Mouse (Mus musculus): Measurements from ENCODE around the gene Wars. TPM values are rescaled to one million over a fixed set of nuclear protein-coding genes. Genes with fewer than 3 reads are reported as not detected.

Gene Wars
- total RNA-seq, 2 experiments from 2014 or later, result 48.8 to 74.4 TPM

DNA sequence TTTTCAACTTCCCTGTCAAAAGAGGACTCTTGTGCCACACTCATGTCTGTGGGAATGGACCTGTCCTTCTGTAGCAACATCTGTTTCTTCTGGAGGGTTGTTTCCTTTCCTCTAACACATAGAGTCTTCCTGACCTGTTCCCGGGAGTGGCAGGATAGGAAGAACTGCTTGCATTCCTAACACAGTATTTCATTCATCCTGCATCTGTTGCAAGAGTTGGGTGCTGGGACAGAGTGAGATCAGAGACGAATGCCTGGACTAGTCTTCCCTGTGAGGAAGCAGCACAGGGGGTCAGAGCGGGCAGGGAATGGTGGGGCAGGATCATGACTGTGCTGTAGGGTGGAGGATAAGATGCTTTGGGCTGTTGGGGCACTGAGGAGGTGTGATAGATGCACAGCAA, 20.2 kb upstream of the Wars start:
- no peak for ATAC-seq (replicated peaks; ENCODE audit: low FRiP score, low TSS enrichment, poor library complexity, severe bottlenecking)

DNA sequence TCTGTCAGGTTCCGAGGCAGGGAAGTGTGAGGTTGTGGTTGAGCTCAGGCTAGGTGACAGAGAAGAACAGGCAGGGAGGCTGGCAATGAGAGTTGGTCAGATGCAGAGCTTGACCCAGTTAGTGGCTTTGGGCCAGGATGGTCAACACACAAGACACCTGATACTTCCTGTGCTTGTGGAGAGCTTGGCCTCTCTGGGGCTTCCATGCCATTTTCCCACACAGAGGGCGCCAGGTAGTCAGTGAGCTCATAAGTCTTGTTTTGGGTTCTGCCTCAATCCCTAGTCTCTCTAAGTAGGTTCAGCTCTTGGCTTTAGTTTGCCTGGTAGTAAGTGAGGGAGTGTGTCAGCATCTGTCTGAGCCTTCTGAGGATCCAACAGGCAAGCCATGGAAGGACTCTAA, 18.5 kb upstream of the Wars start:
- no peak for ATAC-seq (replicated peaks; ENCODE audit: low FRiP score, low TSS enrichment, poor library complexity, severe bottlenecking)

DNA sequence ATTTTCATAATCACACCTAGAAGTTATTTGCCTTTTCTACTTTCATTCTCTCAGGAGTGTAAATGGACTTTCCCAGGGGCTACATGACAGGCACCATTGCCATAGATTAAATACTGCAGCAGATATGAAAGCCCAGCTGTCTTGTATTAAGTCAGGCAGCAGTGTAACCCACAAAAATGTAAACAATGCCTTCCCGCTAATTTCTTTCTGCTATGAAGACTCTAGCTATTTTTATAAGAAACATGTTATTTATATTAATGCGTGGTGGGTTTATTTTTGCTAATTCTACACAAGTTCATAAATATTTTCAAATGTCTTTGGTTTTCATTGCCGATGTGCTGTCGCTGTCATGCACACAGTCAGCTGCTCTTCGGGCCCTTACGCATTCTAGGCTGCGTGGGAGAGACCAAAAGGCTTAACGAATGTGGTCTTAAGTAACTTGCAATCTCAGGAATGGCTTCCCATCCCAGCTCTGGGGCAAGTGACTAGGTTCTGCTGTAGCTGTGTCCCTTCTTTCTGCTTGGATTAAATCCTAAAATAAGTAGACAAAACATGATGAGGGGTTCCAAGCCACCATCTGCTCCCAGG, 16.0 kb upstream of the Wars start:
- no peak for ATAC-seq (replicated peaks; ENCODE audit: low FRiP score, low TSS enrichment, poor library complexity, severe bottlenecking)

DNA sequence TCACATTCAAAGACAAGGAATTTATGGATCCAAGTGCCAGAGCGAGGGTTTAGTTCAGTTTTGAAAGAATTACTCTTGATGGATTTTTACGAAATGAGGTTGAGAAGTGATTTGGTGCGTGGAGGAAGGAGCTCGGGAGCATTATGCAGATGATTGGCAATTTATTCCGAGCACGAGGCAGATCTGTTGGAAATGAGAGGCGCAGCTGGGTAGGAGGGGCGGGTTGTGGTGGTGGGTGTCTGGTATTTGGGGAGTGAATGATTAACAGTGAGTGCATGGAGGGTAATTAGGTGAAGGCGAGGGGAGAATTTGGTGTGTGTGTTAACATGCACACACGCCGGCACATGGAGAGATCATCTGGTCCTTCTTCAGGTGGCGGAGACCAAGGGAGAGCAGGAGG, 12.4 kb upstream of the Wars start:
- no peak for ATAC-seq (replicated peaks; ENCODE audit: low FRiP score, low TSS enrichment, poor library complexity, severe bottlenecking)

DNA sequence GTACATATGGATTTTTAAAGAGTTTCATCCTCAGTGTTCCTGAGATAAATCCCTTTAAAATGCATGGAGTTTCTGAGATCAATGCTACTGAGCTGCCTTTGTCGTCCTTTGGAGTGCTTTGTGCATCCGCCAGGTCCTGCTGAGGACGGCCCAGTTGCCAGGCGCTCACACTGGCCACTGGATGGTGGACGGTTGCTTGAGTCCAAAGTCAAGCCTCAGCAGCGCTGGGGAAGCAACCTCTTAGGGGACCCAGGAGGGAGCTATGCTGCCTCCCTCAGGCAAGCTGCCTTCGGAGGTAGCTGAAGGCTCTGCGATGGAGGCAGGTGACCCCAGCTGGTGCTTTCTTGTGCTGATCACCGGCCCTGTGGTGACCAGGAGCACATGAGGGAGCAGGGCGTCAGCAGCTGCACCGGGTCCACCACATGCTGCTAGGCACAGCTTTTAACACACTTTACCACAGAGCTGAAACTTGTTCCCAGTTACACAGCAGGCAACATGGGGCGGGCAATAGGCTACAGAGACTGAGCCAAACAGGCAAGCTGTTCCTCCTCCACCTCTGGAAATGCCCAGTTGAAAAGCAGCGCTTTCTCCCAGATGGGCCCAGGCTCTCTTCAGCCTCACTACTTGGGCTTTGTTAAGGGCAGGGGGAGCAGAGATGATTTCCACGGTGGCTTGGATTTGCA, 11.8 kb upstream of the Wars start:
- ATAC-seq (replicated peaks; ENCODE audit: low FRiP score, low TSS enrichment, poor library complexity, severe bottlenecking), result no peak

DNA sequence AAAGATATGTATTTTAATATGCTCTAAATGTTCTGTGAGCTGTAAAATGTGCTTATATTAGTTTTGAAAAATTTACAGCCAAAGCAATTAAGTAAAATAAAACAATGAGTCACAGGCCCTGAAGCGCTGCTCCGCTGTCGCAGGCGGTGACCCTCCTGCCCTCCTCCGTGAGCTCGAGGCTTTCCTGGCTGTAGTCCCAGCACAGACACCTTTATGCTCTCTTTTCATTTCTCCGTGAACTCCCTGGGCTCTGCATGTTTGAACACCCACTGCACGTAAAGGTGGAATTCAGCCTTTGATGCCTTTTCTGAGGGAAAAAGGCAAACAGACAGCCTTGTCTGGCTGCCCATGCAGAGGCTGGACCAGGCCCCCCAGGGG, 10.3 kb upstream of the Wars start:
- ATAC-seq (replicated peaks; ENCODE audit: low FRiP score, low TSS enrichment, poor library complexity, severe bottlenecking), result no peak

DNA sequence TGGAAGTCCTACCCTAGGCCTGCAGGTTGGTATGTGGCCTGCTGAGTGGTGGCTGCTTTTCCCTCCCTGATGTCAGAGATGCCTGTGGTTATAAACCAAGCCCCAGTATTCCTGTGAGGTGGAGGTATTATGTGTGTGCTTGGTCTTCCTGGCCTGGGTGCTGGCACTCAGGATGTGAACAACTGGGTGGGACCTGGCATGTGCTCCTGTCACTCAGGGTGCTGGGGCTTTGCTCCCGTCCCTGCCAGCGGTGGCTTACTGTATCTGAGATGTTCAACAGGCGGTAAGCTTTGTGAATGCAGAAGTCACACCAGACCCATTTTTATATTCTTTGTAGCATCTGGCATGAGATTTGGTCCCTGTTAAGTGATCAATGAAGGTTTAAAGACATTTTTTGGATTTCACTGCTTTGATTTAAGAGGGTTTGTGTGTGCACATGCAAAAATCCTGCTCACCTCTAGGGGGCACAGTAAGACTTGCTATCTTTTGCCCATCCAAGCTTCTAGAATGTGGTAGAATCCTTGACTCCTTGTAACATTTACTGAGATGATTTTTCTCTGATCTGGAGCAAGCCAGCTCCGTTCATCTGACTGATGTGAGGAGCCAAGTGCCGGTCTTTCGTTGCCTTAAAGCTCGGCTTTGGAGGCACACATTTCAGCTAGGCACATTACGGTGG, 9.8 kb upstream of the Wars start:
- 0 out of 2 replicates have a peak, but pooled peaks have one; percentile 24 for ATAC-seq (replicated peaks; ENCODE audit: low FRiP score, low TSS enrichment, poor library complexity, severe bottlenecking)

DNA sequence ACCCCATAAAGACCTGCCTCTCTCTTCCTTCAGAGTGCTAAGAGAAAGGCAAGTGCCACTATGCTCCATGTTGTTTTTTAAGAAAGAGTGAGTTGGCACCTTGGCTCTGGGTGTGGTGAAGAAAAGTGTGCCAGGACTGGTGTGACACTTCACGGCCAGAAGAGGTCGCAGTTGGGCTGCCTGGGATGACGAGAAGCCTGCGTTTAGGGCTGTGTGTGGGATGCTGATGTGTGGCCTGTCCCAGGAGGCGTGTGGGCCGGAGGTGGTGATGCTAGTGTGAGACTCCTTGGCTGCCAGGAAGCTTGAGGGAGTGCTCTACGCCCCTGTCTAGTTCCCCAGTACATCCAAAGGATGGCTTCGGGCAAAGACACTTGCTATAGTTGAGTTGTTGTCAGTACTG, 9.0 kb upstream of the Wars start:
- ATAC-seq (replicated peaks; ENCODE audit: low FRiP score, low TSS enrichment, poor library complexity, severe bottlenecking), result peak; percentile 90

DNA sequence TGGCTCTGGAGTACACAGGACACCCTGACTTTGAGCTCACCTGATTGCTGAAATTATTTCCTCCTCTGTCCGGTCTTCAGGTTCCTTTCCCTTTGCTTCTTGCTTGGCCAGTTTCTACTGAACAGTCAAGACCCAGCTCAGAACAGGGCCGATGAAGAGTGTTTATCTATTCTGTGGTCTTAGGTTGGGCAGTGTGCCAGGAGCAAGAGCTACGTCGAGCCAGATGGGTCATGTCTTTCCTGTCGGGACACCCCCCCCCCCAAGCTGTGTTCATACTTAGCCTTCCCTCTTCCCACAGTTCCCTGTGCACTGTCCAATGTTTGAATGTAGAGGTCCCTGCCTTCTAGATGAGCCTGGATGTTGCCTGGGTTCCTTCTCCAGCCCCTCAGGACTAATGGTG, 7.4 kb upstream of the Wars start:
- peak; percentile 36 for ATAC-seq (replicated peaks; ENCODE audit: low FRiP score, low TSS enrichment, poor library complexity, severe bottlenecking)

DNA sequence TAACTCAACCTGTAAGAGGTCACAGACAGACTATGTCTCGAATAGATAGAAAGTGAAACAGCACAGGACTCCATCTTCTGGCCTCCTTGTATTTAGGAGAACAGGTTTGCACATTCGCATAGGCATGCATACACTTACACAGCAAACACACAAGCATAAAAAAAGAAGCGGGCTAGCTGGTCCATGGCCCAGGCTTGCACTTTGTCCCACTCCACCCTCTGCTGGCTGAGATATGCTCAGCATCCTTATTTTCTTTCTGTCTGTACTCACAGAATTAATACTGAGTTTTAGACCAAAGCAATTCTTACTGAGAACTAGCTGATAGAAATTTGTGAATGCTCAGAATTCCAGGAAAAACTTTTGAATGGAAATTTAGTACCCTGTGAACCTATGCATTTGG, 2.0 kb upstream of the Wars start:
- ATAC-seq (replicated peaks; ENCODE audit: low FRiP score, low TSS enrichment, poor library complexity, severe bottlenecking), result peak; percentile 69

DNA sequence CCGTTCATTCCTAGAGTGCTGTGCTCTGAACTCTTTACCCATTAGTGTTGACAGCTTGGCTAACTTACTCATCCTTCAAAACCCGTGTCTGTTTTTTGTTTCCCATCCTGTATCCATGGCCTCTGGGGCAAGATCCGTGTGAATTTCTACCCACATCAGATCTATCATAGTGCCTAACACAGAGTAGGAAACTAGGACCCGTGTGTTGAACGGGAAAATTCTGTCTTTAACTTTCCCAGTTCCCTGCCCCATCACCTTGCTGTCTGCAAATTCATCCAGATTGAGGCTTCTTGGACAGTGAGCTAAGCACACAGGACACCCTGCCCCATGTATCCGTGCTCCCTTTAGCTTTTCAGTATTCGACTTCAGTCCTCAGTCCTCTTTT, 450 bp upstream of the Wars start:
- ATAC-seq (replicated peaks; ENCODE audit: low FRiP score, low TSS enrichment, poor library complexity, severe bottlenecking), result no peak

DNA sequence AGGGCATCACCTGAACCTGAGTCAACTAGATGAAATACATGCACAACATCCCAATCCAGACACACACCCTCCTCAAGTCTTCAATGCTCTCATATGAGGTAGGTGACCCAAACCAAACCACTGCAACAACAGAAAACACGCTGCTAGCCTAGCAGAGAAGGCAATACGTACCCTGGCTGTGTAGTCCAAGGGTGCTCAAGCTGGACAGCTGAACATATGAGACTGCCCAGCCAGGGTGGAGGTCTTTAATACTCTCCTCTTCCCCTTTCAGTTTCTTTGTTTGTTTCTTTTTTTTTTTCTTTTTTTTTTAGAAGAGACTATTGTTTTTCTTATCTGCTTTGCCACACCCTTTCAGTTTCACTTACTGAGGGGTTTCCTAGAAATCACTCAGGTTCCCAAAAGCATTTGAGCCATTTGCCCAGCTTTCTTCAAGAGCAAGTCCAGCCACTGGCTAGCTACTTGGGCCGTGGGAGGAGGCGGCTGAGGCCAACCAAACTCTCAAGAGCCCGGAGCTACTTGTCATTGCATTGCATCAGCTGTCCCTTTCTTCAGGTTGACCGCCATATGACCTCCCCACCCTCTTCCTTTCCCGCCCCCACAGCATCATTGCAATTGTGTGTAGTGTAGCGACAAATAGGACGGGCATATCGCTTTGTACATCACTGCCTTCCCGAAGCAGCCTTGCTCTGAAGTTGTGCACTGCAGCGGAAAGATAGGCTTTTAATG, 822 bp downstream of the Wars start, which contains the start of gene Wdr25:
Gene Wdr25 (plus strand): TSS at position 643 of the 726 bp plus-strand sequence.
- ATAC-seq (replicated peaks; ENCODE audit: low FRiP score, low TSS enrichment, poor library complexity, severe bottlenecking), result peak; percentile 6; the same call in 1 of the 2 replicates

DNA sequence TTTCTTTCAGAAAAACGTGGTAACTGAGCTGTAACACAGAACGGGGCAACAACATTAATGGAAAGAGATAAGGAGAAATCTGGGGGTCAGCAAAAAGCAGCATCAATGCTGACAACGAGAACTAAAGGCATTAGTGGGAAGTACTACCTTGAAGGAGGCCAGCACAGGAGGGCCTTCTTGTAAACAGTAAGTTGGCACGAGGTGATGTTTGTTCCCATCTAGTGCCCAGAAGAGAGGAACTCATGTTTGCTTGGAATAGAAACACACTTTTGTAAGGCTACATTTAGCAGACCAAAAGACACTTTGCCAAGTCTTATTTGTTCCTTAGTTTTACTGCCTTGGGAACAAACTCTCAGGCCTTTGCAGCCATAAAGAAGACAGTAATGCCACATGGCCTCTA, 5.3 kb downstream of the Wars start:
- no peak for ATAC-seq (replicated peaks; ENCODE audit: low FRiP score, low TSS enrichment, poor library complexity, severe bottlenecking)

DNA sequence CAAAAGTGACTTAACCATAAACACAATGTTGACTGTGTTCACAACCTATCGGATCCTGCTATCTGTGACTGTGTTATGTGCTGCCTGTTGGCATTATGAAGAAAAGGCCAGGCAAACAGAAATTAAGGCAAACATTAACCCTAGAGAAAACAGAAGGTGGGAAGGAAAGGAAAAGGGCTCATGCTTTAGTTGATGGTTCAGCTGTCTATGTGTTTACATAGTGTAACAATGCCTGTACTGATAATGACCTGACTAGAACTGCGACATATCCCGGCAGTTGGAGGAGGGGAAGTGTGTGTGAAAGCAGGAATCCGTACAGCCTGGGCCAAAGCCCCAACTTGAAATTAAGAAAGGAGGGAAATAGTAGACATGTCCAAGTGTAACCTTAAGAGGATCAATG, 6.9 kb downstream of the Wars start:
- ATAC-seq (replicated peaks; ENCODE audit: low FRiP score, low TSS enrichment, poor library complexity, severe bottlenecking), result no peak

DNA sequence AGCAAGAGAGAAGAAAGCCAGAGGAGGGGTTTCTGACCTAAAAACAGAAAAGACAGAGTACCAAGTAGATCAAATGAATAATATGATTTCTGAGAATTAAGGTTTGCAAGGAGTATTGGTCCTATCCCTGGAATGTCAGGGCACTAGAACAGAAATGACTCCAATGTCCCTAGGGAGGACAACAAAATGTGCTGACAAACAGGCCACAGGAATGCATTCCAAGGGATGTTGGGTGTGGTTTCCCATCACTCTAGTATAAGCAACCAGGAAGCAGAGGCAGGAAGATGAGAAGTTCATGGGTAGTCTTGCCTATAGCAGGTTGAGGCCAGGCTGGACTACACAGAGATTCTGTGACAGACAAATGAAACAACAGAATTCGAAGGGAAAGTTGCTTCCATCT, 8.1 kb downstream of the Wars start:
- ATAC-seq (replicated peaks; ENCODE audit: low FRiP score, low TSS enrichment, poor library complexity, severe bottlenecking), result no peak

DNA sequence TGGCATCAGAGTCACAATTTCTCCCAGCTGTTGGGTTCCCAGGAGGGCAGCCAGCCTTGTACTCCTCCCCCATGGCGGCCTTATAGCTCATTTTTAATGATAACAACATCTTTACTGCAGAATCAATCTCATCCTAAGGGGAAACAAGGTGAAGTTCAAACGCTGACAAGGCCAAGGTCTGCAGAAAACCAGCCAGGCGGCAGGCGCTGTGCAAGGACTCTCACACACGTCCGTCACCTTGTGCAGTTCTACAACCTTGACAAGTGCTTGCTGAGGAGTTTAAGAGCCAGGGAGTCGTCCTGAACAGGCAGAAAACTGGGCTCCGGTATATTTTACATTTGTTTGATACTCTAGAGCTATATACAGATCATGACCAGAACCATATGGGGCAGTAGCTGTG, 11.2 kb downstream of the Wars start:
- ATAC-seq (replicated peaks; ENCODE audit: low FRiP score, low TSS enrichment, poor library complexity, severe bottlenecking), result no peak

DNA sequence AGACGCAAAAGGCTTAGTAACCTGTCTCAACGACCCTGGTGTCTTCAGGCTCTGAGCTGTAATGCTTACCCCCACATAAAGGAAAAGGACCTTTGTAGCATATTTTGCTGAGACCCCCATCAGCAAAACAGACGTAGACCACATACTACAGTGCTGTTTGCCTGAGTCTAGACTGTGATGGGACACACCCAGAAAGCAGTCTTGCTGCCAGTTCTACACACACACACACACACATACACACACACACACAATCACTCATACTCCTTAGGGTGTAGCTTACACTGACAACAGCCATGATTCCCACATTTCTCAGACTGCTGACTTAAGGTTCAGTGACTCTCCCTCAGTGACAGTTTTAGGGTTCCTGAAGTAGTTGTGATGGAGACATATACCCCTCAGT, 12.8 kb downstream of the Wars start:
- no peak for ATAC-seq (replicated peaks; ENCODE audit: low FRiP score, low TSS enrichment, poor library complexity, severe bottlenecking)

DNA sequence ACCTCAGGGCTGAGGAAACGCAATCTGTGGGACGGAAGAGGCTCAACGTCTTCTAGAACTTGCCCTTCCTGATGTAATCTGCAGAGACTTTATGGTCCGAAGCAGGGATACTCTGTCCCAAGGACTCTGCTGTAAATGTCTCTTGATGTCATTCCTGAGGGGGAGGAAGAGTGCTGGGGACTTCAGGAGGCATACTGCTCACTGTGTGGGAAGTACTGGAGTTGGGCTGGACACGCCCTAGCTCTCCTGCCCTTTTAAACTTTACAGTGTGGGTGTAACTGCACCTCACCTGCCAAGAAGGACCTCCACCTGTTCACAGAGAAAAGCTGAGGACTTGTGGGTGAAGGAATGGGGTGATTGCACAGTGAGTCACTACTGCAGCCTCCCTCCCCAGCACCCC, 13.4 kb downstream of the Wars start:
- ATAC-seq (replicated peaks; ENCODE audit: low FRiP score, low TSS enrichment, poor library complexity, severe bottlenecking), result no peak

DNA sequence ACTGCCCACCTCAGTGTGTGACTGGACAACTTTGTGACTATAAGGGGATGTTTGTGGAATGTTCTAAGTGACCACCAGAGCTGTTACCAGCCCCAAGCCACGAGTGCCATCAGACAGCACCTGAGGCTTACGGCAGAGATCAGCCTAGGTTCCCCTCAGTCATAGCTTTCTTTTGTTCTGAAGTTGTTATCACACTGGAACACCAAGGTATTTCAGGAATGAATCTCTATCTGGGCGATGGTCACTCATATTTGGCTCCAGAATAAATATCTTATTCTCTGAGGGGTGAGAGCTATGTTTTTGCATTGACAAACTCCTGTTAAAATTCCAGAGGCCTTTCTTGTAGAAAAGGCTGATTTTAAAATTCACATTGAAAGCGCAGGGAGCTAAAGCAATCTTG, 14.8 kb downstream of the Wars start:
- ATAC-seq (replicated peaks; ENCODE audit: low FRiP score, low TSS enrichment, poor library complexity, severe bottlenecking), result no peak

DNA sequence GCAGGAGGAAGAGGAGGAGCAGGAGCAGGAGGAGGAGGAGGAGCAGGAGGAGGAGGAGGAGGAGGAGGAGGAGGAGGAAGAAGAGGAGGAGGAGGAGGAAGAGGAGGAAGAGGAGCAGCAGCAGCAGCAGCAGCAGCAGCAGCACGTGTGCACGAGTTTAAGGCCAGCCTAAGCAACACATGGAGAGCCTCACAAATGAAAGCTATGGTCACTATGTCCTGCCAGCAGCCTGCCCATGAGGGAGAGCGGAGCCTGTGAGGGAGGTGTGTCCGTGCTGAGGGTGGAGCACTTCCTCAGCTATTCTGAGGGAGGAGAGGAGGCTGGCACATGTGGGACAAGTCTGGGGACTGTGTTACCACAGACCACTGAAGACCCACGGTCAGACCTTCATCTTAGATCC, 20.9 kb downstream of the Wars start:
- no peak for ATAC-seq (replicated peaks; ENCODE audit: low FRiP score, low TSS enrichment, poor library complexity, severe bottlenecking)
